Mouse (Mus musculus): ENCODE data around the gene Llgl2.

- no peak for TF ChIP-seq CTCF (IDR thresholded peaks at IDR 0.05; ENCODE audit: borderline replicate concordance, extremely low read depth, insufficient read depth, insufficient read length)
- TF ChIP-seq POLR2A (IDR thresholded peaks at IDR 0.05; ENCODE audit: borderline replicate concordance, extremely low read depth, insufficient read depth, insufficient read length, poor library complexity, severe bottlenecking): no peak
These were observed 49.2 kb upstream of the Llgl2 start for GRCm38 (mm10) chr11:115774653-115775052.
